ENCODE assay signal across 24 mouse cellular contexts in the genomic region with DNA sequence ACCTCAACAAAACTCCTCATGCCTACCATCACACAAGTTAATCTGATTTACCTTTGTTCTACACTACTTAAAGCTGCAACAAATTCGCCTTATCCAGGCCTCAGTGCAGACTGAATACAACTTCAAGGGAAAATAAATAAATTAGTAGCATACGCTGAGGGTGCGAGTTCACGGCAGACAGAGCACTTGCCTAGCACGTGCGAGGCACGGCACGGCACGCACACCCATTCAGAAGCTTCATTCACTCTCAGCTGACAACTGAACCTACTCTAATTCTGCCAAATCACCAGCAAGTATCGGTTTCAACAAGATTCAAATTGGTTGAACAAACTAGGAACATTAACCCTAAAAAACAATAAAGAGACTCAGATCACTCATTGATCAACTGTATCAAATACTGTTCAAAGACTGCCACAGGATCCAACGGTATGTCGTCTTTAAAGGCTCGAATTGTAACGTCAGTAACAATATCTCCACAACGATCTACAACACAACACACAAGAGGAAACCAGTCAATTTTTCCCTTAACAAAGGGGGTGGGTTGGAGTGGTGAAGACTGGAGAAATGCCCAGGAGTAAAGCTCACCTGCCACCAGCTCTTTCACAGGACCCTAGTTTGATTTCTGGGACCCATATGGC. TPM values are rescaled to one million over a fixed set of nuclear protein-coding genes. Genes with fewer than 3 reads are reported as not detected.
DNase-seq lines count a peak whose midpoint lies in the region; ATAC-seq lines count a peak whose summit lies in the region.
"Had no signal": no experiment of that assay in that cellular context is flagged by ENCODE, and none has a peak within 500 bp of the region (broad histone marks: within the 10 kb centered on the region; RNA-seq: fewer than 3 reads in every experiment).

No protein-coding gene starts in this region.

- DNase-seq in kidney, adult 9 months, result peak; percentile 40
- no peak for DNase-seq in kidney, postnatal 14 days
- no peak for DNase-seq in liver, embryonic 13.5 days
- no peak for DNase-seq in midbrain, embryonic 11.5 days (ENCODE audit: low spot score, missing footprints)
- DNase-seq: adrenal gland, adult 8-10 months; cerebellum, adult 2 months; heart, adult 2 months; lung, postnatal 10 days had no signal

- H3K4me1 ChIP-seq in liver, embryonic 13.5 days (replicated peaks), result peaks cover 74% of the 10 kb centered on the region
- peaks cover 19% of the 10 kb centered on the region for H3K4me1 ChIP-seq in midbrain, embryonic 11.5 days (ENCODE audit: control insufficient read depth, insufficient read depth, low read length)

- no peaks in the 10 kb centered on the region for H3K9me3 ChIP-seq in liver, embryonic 13.5 days (replicated peaks)
- no peaks in the 10 kb centered on the region for H3K9me3 ChIP-seq in midbrain, embryonic 11.5 days (ENCODE audit: control insufficient read depth, low read length)
- H3K9me3 ChIP-seq: G1E; hindbrain, embryonic 13.5 days; limb, embryonic 15.5 days; midbrain, embryonic 10.5 days had no signal

- no peaks in the 10 kb centered on the region for H3K36me3 ChIP-seq in liver, embryonic 13.5 days
- H3K36me3 ChIP-seq in midbrain, embryonic 11.5 days (ENCODE audit: control insufficient read depth, insufficient read depth, low read length), result no peaks in the 10 kb centered on the region
- H3K36me3 ChIP-seq: hindbrain, embryonic 13.5 days; limb, embryonic 15.5 days; midbrain, embryonic 10.5 days had no signal

- peak overlapping the region; percentile 75; the same call in 1 of the 2 replicates for H3K4me2 ChIP-seq in liver, embryonic 13.5 days
- H3K4me2 ChIP-seq in midbrain, embryonic 11.5 days, result no peak overlapping the region
- H3K4me2 ChIP-seq: limb, embryonic 15.5 days had no signal

- 64% methylated on average over 15 of the region's 15 CpGs for WGBS in liver, embryonic 13.5 days (ENCODE audit: insufficient replicate concordance)
- 74% methylated on average over 15 of the region's 15 CpGs for WGBS in midbrain, embryonic 11.5 days

- no peak overlapping the region for H3K9ac ChIP-seq in liver, embryonic 13.5 days
- no peak overlapping the region for H3K9ac ChIP-seq in midbrain, embryonic 11.5 days (ENCODE audit: low read length)
- H3K9ac ChIP-seq: hindbrain, embryonic 13.5 days; limb, embryonic 15.5 days had no signal

- H3K4me3 ChIP-seq in liver, embryonic 13.5 days (replicated peaks), result no peak overlapping the region
- H3K4me3 ChIP-seq in midbrain, embryonic 11.5 days (ENCODE audit: low read depth, low read length), result no peak overlapping the region
- H3K4me3 ChIP-seq: heart, adult 2 months; hindbrain, embryonic 13.5 days; left cerebral cortex, adult 2 months; limb, embryonic 15.5 days; midbrain, embryonic 10.5 days had no signal

- peak; percentile 23 for ATAC-seq in CD4-positive, CD25-positive, alpha-beta regulatory T cell, adult 4 months
- peak; percentile 15 for ATAC-seq in activated CD4-positive, CD25-positive, alpha-beta regulatory T cell, adult 4 months
- ATAC-seq in liver, embryonic 13.5 days (ENCODE audit: low read depth), result no peak
- no peak for ATAC-seq in monocyte, adult 5-6 weeks (replicated peaks; ENCODE audit: insufficient number of reproducible peaks, low FRiP score, low TSS enrichment, poor library complexity, severe bottlenecking)
- no peak for ATAC-seq in midbrain, embryonic 11.5 days (ENCODE audit: low FRiP score)
- ATAC-seq: forebrain, embryonic 14.5 days had no signal

- no peaks in the 10 kb centered on the region for H3K27me3 ChIP-seq in liver, embryonic 13.5 days
- H3K27me3 ChIP-seq in midbrain, embryonic 11.5 days (ENCODE audit: control insufficient read depth, insufficient read depth, low read length), result no peaks in the 10 kb centered on the region
- H3K27me3 ChIP-seq: hindbrain, embryonic 13.5 days; limb, embryonic 15.5 days had no signal

- H3K27ac ChIP-seq in liver, embryonic 13.5 days, result no peak overlapping the region
- H3K27ac ChIP-seq in midbrain, embryonic 11.5 days (ENCODE audit: low read depth, low read length), result no peak overlapping the region
- H3K27ac ChIP-seq: heart, adult 2 months; hindbrain, embryonic 13.5 days; left cerebral cortex, adult 2 months; limb, embryonic 15.5 days; midbrain, embryonic 10.5 days had no signal

RNA-seq across cellular contexts. Expression of a gene that starts 3.4 kb away (rescaled TPM):
- polyA plus RNA-seq in CD4-positive, CD25-positive, alpha-beta regulatory T cell, adult 4 months (2017; shearing (Covaris generic)), result 10 to 100 TPM; 84.4 to 86.1 TPM
- 10 to 100 TPM; 85.1 to 91.0 TPM for polyA plus RNA-seq in activated CD4-positive, CD25-positive, alpha-beta regulatory T cell, adult 4 months (2017; shearing (Covaris generic))
- 35.5 and 42.8 TPM in 2 replicates for polyA plus RNA-seq in liver, embryonic 13.5 days (2015; fragmentation: Nextera tagmentation; extraction: Ambion mirVana)
- 99.6 to 106 TPM (median 102 TPM) in 3 replicates for total RNA-seq in monocyte, adult 5-6 weeks (2017)
- 88.7 and 91.6 TPM in 2 replicates for polyA plus RNA-seq in midbrain, embryonic 11.5 days (2014; fragmentation: Nextera tagmentation; extraction: Ambion mirVana)

RNA-seq across cellular contexts. Expression of a gene that starts 22.0 kb away (rescaled TPM):
- not detected for polyA plus RNA-seq in CD4-positive, CD25-positive, alpha-beta regulatory T cell, adult 4 months (2017; shearing (Covaris generic))
- not detected for polyA plus RNA-seq in activated CD4-positive, CD25-positive, alpha-beta regulatory T cell, adult 4 months (2017; shearing (Covaris generic))
- not detected in 2 replicates for polyA plus RNA-seq in liver, embryonic 13.5 days (2015; fragmentation: Nextera tagmentation; extraction: Ambion mirVana)
- total RNA-seq in monocyte, adult 5-6 weeks (2017), result not detected in 3 replicates
- polyA plus RNA-seq in midbrain, embryonic 11.5 days (2014; fragmentation: Nextera tagmentation; extraction: Ambion mirVana), result not detected in 2 replicates
- total RNA-seq: adrenal gland, adult 8-10 months; G1E; layer of hippocampus, adult 18-20 months had no signal
- polyA plus RNA-seq: brain, embryonic 14.5 days; cerebellum, adult 2 months; cortical plate, adult 2 months; forebrain, embryonic 14.5 days; G1E; heart, adult 2 months; heart, embryonic 16.5 days; limb, embryonic 15.5 days; midbrain, embryonic 10.5 days; small intestine, adult 2 months; stomach, embryonic 14.5 days; thymus, postnatal 0 days had no signal

RNA-seq across cellular contexts. Expression of a gene that starts 44.7 kb away (rescaled TPM):
- 10 to 100 TPM; 38.2 to 39.0 TPM for polyA plus RNA-seq in CD4-positive, CD25-positive, alpha-beta regulatory T cell, adult 4 months (2017; shearing (Covaris generic))
- polyA plus RNA-seq in activated CD4-positive, CD25-positive, alpha-beta regulatory T cell, adult 4 months (2017; shearing (Covaris generic)), result 10 to 100 TPM; 31.3 TPM
- polyA plus RNA-seq in liver, embryonic 13.5 days (2015; fragmentation: Nextera tagmentation; extraction: Ambion mirVana), result 9.5 and 11.8 TPM in 2 replicates
- total RNA-seq in monocyte, adult 5-6 weeks (2017), result 56.2 to 58.5 TPM (median 58.1 TPM) in 3 replicates
- 21.1 and 23.5 TPM in 2 replicates for polyA plus RNA-seq in midbrain, embryonic 11.5 days (2014; fragmentation: Nextera tagmentation; extraction: Ambion mirVana)

RNA-seq across cellular contexts. Expression of a gene that starts 53.6 kb away (rescaled TPM):
- 1 to 10 TPM; 5.8 to 7.1 TPM for polyA plus RNA-seq in CD4-positive, CD25-positive, alpha-beta regulatory T cell, adult 4 months (2017; shearing (Covaris generic))
- polyA plus RNA-seq in activated CD4-positive, CD25-positive, alpha-beta regulatory T cell, adult 4 months (2017; shearing (Covaris generic)), result 1 to 10 TPM; 5.4 to 7.7 TPM
- polyA plus RNA-seq in liver, embryonic 13.5 days (2015; fragmentation: Nextera tagmentation; extraction: Ambion mirVana), result 7.9 and 10.3 TPM in 2 replicates
- 59.2 to 79.8 TPM (median 73.4 TPM) in 3 replicates for total RNA-seq in monocyte, adult 5-6 weeks (2017)
- 7.9 and 8.2 TPM in 2 replicates for polyA plus RNA-seq in midbrain, embryonic 11.5 days (2014; fragmentation: Nextera tagmentation; extraction: Ambion mirVana)

Comparison
In these comparisons a context has a peak if more than half of its experiments do, and no peak if none do; other contexts are left out.
1. ATAC-seq: peak in CD4-positive, CD25-positive, alpha-beta regulatory T cell, adult 4 months (single experiment) and activated CD4-positive, CD25-positive, alpha-beta regulatory T cell, adult 4 months (single experiment); none in liver, embryonic 13.5 days (single experiment), monocyte, adult 5-6 weeks (single experiment) and midbrain, embryonic 11.5 days (single experiment).